Mouse (Mus musculus) lung, embryonic 15.5 days (tissue): ENCODE data around the gene Phxr2. TPM values are rescaled to one million over a fixed set of nuclear protein-coding genes. Genes with fewer than 3 reads are reported as not detected.

ENCODE experiments used
- ATAC-seq: fragments of 200-750 bp; cut with Nextera tagmentation; 2 replicates; pipeline ENCODE4 v1.8.0; 2017; ENCODE audit warnings: moderate number of reproducible peaks, borderline replicate concordance; ENCODE audit not compliant: low FRiP score, low TSS enrichment; ENCODE audit errors: extremely low read depth
- H3K27ac ChIP-seq: fragments of 300-500 bp; sonication (generic); 2 replicates; pipeline ENCODE4 v1.5.1; 2015; ENCODE audit warnings: moderate library complexity, mild to moderate bottlenecking, inconsistent platforms
- H3K27me3 ChIP-seq: fragments of 300-500 bp; sonication (generic); 2 replicates; pipeline ENCODE4 v1.6.1; 2015; ENCODE audit warnings: inconsistent platforms
- H3K36me3 ChIP-seq: fragments of 300-500 bp; sonication (generic); 2 replicates; pipeline ENCODE4 v1.6.1; 2015; ENCODE audit warnings: inconsistent platforms
- H3K4me1 ChIP-seq: fragments of 300-500 bp; sonication (generic); 2 replicates; pipeline ENCODE4 v1.6.1; 2015; ENCODE audit warnings: inconsistent platforms
- H3K4me2 ChIP-seq: fragments of 300-500 bp; sonication (generic); 2 replicates; pipeline ENCODE4 v1.6.1; 2015; ENCODE audit warnings: inconsistent platforms, mild to moderate bottlenecking, moderate library complexity
- H3K4me3 ChIP-seq: fragments of 300-500 bp; sonication (generic); 2 replicates; pipeline ENCODE4 v1.5.1; 2015; ENCODE audit warnings: mild to moderate bottlenecking, inconsistent platforms
- H3K9ac ChIP-seq: fragments of 300-500 bp; sonication (generic); 2 replicates; pipeline ENCODE4 v1.6.1; 2015; ENCODE audit warnings: inconsistent platforms
- H3K9me3 ChIP-seq: fragments of 300-500 bp; sonication (generic); 2 replicates; pipeline ENCODE4 v1.6.1; 2016; ENCODE audit warnings: inconsistent platforms
- WGBS: fragments of 180-500 bp; shearing (Covaris S2); methylation state at CpG from one replicate; pipeline ENCODE4 v1.1.7; 2015; 5-methylcytosine and 5-hydroxymethylcytosine counted together
- polyA plus RNA-seq: library from polyadenylated mRNA; unstranded; fragments of >200 nt; fragmentation: Nextera tagmentation; extraction: Ambion mirVana; gene quantifications from 2 replicates; pipeline ENCODE4 v1.2.1, GENCODE M21; 2015

The Phxr2 gene
- polyA plus RNA-seq, 1 experiment from 2014 or later: not detected

- ATAC-seq: peak; percentile 59; the same call in 1 of the 2 replicates
- Histone ChIP-seq H3K27me3 (no peaks in the 10 kb centered on the region), H3K27ac (no peak overlapping the region), H3K36me3 (no peaks in the 10 kb centered on the region), H3K4me2 (no peak overlapping the region), H3K9ac (no peak overlapping the region), H3K4me1 (no peaks in the 10 kb centered on the region), H3K9me3 (no peaks in the 10 kb centered on the region), H3K4me3 (no peak overlapping the region)
- WGBS: 44% methylated on average over 23 of the region's 23 CpGs
Observed at GRCm38 (mm10) chr10:99084397-99085239, 41.5 kb downstream of the Phxr2 start.

GRCm38 (mm10) chr10:99083431-99084003 lies 42.6 kb downstream of the Phxr2 start:
- 75% methylated on average over 14 of the region's 14 CpGs for WGBS
- ATAC-seq: no peak

GRCm38 (mm10) chr10:99081569-99081990 lies 44.5 kb downstream of the Phxr2 start:
- WGBS: 80% methylated on average over 10 of the region's 10 CpGs
- Histone ChIP-seq H3K4me3 (no peak overlapping the region), H3K4me2 (no peak overlapping the region), H3K36me3 (no peaks in the 10 kb centered on the region), H3K9ac (no peak overlapping the region), H3K27ac (no peak overlapping the region), H3K27me3 (no peaks in the 10 kb centered on the region), H3K9me3 (no peaks in the 10 kb centered on the region), H3K4me1 (no peaks in the 10 kb centered on the region)
- no peak for ATAC-seq

More at GRCm38 (mm10) chr10:99083431-99084003, 42.6 kb downstream of the Phxr2 start:
- no peaks in the 10 kb centered on the region for H3K9me3 ChIP-seq
- H3K4me3 ChIP-seq: no peak overlapping the region
- H3K4me2 ChIP-seq: no peak overlapping the region
- no peak overlapping the region for H3K27ac ChIP-seq
- no peak overlapping the region for H3K9ac ChIP-seq
- H3K4me1 ChIP-seq: no peaks in the 10 kb centered on the region
- H3K36me3 ChIP-seq: no peaks in the 10 kb centered on the region
- H3K27me3 ChIP-seq: no peaks in the 10 kb centered on the region

GRCm38 (mm10) chr10:99078621-99079020 lies 47.5 kb downstream of the Phxr2 start:
- no peaks in the 10 kb centered on the region for H3K36me3 ChIP-seq

GRCm38 (mm10) chr10:99076113-99076895 lies 49.8 kb downstream of the Phxr2 start:
- no peak for ATAC-seq
- Histone ChIP-seq H3K4me2 (no peak overlapping the region), H3K27me3 (no peaks in the 10 kb centered on the region), H3K9ac (no peak overlapping the region), H3K4me1 (no peaks in the 10 kb centered on the region), H3K27ac (no peak overlapping the region), H3K4me3 (no peak overlapping the region), H3K9me3 (no peaks in the 10 kb centered on the region), H3K36me3 (no peaks in the 10 kb centered on the region)
- WGBS: 78% methylated on average over 18 of the region's 18 CpGs

More at GRCm38 (mm10) chr10:99078621-99079020, 47.5 kb downstream of the Phxr2 start:
- Histone ChIP-seq H3K4me1 (no peaks in the 10 kb centered on the region), H3K27me3 (no peaks in the 10 kb centered on the region), H3K9ac (no peak overlapping the region), H3K9me3 (no peaks in the 10 kb centered on the region), H3K4me3 (no peak overlapping the region), H3K27ac (no peak overlapping the region), H3K4me2 (no peak overlapping the region)
- ATAC-seq: no peak
- 66% methylated on average over 2 of the region's 2 CpGs for WGBS

Other genes starting within 250 kb of the Phxr2 start
- 181 and 199 TPM in 2 replicates for gene Atp2b1, start 211.9 kb downstream of the Phxr2 start, polyA plus RNA-seq
- gene Poc1b, start 19.3 kb downstream of the Phxr2 start, polyA plus RNA-seq: 19.1 and 19.5 TPM in 2 replicates
- gene Galnt4, start 18.2 kb downstream of the Phxr2 start, polyA plus RNA-seq: 13.7 and 14.9 TPM in 2 replicates
- 72.1 and 73.6 TPM in 2 replicates for gene Dusp6, start 136.9 kb upstream of the Phxr2 start, polyA plus RNA-seq